Mouse (Mus musculus) spleen, postnatal 4 days (tissue): ENCODE measurements around the gene Rilpl1.
"Not testable (repeated sequence)": the region's sequence is repeated elsewhere in the genome, so short reads cannot be mapped to it uniquely, and the experiment has no call there.

Experiments used
- DNase-seq, 2 experiments: peaks; one replicate each; pipeline ENCODE4 v3.0.0; 2022; ENCODE audit warnings: low spot score in 2 of 2

The Rilpl1 gene

GRCm38 (mm10) chr5:124529697-124530096, 1.5 kb downstream of the Rilpl1 start:
- no peak for DNase-seq

DNA sequence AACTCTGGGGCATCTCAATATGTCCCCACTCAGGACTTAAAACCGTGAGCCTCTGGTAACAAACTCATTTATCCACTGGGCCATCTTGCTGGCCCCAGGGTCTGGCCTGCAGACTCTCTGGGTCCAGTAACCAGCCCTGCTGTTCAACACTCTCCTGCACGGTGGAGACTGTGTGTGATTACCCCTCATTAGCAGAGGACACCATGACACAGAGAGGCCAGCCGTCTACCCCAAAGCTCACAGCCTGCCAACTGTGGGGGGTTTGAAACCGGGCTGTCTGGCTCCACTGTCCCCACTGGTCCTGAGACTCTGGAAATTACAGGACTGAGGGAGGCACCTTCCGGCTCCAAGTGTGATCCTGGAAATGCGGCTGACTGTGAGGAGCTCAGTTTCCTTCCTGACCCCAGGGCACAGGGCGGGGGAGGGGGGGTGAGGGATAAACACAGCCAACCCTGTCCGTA, 2.0 kb downstream of the Rilpl1 start:
- no peak for DNase-seq

DNA sequence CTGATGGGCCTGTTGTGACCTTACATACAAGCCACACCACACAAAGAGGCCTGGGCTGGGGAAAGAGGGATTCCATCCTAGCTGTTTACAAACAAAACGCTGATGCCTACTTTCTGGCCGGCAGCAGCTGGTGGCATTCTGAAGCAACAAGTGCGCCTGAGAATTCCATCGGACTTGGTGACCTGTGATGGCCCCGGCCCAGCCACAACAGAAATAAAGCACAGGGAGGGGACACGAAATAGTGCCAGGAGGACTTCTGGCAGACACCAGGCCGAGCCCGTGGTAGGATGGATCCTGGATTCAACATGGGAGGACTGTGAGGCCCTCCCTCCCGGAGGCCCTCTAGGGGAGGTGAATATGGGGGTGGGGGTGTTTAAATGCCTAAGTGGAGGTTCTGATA, 2.4 kb downstream of the Rilpl1 start:
- DNase-seq: no peak

GRCm38 (mm10) chr5:124528351-124528750, 2.8 kb downstream of the Rilpl1 start:
- no peak for DNase-seq

DNA sequence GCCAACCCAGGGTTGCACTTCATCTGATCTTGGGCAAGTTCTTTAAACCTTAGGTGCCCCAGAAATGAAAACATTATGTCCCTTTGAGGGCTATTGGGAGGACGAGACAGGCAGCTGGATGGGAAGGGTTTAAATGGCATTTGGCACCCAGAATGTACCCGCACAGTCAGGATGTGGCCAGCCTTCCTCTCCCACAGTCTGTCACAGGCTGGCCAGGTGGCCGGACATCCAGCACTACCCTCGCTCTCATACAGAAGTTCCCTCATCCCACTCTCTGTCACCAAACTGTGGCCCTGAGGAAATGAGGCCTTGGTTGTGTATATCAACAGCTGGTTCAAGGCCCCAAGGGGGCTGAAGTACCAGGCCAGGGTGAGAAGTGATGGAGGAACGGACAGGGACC, 6.2 kb downstream of the Rilpl1 start:
- no peak for DNase-seq

DNA sequence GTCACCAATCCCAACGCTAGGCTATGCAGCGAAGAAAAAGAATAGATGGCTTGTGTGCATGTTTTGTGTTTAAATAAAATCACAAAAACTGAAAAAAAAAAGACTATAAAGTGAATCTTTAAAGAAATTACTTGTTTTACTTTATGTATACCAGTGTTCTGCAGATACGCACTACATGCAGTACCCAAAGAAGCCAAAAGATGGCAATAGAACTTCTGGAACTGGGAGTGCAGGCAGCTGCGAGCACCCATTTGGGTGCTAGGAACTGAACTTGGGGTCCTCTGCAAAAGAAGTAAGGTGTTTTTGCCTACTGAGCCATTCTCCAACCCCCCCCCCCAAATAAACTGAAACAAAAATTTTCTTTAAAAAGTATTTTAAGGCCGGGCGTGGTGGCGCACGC, 8.2 kb downstream of the Rilpl1 start:
- no peak for DNase-seq

GRCm38 (mm10) chr5:124521588-124521987, 9.6 kb downstream of the Rilpl1 start:
- no peak for DNase-seq

DNA sequence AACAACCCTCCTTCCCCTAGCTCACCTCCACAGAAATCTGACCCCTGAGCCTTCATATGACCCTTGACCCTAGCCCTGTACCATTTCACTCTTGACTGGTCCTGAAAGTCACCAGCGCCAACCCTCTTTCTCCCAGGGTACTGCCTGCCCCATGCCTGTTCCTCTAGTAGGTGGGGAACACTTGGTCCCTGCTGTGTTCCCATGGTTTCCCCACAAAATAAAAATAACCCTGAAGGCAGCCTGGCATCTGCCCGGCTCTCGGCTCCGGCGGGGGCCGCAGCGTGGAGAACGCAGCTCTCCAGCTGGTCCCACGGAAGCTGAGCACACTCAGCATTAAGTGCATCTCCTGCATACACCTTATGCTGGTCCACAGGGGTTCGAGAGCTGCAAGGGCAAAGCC, 12.5 kb downstream of the Rilpl1 start:
- DNase-seq: no peak

GRCm38 (mm10) chr5:124515789-124516188, 15.4 kb downstream of the Rilpl1 start:
- DNase-seq: no peak

DNA sequence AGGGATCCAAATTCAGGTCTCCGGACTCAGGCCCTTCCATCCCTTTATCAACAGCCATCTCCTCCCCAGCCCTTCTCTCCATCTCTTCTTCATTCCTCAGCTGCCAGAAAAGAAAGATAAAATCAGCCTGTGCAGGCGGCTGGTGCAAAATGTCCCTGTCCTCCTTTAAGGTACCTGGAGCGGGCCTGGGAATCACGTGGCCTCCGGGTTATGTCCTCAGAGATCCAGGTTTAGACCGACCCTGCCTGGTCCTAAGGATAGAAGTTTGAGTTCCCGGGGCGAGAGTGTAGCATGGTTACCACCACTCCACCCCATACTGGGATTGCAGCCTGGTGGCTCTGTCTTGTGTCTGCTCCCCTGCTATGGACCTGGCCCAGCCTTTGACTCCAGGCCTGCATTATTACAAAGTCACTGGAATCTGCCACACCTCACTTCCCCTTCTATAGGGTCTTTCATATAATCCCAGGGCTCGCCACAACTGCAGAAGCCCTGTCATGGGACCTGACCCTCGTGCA, 20.6 kb downstream of the Rilpl1 start:
- no peak for DNase-seq

DNA sequence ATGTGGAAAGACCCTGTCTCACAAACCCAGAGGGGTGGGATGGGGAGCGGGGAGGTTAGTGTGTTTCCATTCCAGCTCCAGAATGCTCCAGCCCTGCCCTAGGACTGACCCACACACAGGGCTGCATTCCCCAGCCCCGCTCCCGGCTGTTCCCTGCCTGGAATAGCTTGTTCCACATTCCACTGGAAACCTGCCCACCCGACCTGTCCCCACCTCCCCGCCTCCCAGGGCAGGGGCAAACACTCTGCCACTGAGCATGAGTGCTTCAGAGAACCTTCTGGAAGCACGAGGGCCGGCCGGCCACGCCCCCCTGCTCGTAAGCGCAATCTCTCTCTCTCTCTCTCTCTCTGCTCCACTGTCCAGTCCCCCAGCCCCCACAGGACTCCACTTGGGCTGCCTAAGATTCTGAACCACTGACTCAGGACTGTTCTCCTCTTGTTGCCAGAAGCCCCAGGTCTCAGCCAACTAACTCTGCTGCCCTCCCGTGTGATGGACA, 21.4 kb downstream of the Rilpl1 start:
- DNase-seq: no peak

DNA sequence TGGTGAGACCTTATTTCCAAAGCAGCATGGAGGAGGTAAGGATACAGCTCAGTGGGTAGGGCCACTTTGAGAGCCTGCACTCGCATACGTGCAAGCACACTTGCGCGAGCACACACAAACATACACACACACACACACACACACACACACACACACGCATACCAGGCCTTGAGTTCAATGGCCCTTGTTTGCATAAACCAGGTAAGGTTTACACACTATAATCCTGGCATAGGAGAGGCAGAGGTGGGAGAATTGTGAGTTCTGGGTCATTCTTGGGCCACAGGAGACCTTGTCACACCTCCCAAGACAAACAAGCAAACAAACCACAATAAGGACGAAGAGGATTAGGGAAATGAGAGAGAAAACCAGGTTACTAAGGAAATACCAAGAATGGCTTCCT, 22.0 kb downstream of the Rilpl1 start:
- DNase-seq: no peak

- no peak for DNase-seq
Observed at GRCm38 (mm10) chr5:124506731-124507359, 24.3 kb downstream of the Rilpl1 start.

- DNase-seq: no peak
Observed at GRCm38 (mm10) chr5:124505235-124505634, 26.0 kb downstream of the Rilpl1 start.

DNA sequence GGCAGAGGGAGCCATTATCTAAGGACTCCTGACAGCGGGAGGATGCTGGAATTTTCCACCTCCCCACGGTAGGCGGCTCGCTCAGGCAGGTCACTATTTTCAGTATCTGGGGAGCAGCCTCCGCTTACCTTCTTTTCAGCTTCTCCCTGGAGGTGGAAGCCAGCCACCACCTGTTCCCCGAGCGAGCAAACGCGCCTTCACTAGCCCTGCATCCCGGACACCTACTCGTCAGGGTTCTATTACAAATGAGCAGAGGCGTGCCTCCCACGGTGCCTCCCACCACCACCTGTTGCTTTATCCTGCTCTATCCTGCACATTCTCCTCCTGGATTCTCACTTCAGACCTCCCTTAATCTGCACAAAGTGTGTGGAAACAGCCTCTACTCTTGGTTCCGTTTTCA, 27.4 kb downstream of the Rilpl1 start:
- DNase-seq: no peak

- DNase-seq: no peak
Observed at GRCm38 (mm10) chr5:124501541-124501940, 29.6 kb downstream of the Rilpl1 start.

DNA sequence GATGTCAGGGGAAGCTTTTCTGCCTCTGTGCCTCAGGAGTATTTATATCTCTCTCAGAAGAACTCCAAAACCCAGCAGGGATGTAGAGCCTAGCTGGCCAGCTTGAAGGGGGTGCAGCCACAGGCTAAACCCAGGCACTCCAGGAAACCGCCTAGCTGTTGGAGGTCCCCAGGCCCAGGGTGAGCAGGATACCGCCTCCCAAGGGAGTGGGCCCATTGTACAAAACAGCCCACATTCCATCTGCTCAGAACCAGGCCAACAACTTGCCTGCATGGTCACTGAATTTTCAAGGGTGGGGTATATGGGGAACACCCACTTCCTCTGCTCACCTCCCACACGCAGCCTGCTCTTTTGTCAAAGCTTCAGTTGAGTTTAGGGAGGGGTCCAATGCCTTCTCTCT, 30.6 kb downstream of the Rilpl1 start:
- DNase-seq: no peak

- not testable (repeated sequence) for DNase-seq
Observed at GRCm38 (mm10) chr5:124500037-124500436, 31.2 kb downstream of the Rilpl1 start.

DNA sequence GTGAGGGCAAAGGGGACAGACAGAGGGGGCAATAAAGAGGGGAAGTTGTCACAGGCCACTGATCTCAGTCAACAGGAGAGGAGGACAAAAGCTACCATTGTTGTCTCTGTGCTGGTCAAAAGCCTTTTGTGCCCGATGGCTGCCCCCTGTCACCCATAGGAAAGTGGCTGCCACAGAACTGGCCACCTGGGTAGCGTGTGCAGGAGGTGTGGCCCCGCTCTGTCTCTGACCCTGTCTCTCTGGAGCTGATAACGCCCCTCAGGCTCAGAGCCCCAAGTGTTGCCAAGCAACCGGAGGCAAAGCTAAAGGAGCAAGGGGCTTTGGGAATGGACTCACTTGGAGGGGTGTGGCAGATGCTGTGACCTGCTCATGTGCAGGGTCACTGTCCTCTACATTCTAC, 32.2 kb downstream of the Rilpl1 start:
- DNase-seq: no peak

DNA sequence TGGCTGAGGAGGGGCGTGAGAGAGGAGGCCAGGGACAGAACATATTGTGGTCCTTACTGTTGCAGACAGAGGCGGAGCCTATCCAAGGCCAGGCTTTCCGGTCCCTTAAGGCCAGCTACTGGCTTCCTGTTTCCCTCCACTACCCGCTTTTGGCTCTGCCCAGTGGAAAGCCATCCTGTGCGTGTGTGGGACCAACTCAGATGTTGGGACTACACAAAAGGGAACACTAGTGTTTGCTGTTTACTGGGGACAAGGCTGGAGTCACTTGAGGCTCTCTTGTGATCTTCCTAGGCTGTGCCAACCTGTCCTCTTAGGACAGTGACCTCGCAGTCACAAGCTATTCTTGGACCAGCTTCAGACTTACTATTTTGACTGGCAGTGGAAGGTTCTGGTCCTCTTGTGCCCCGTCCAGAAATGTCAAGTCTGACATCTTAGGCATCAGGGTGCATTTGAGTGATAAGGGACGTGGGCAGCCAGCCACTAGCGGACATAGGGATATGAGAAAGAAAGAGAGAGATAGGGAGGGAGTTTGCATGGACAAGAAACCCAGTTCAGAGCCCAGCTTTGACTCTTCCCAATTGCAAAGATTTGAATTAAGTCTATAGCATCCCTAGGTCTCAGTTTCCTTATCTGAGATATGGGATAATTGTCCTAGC, 32.8 kb downstream of the Rilpl1 start:
- no peak for DNase-seq

DNA sequence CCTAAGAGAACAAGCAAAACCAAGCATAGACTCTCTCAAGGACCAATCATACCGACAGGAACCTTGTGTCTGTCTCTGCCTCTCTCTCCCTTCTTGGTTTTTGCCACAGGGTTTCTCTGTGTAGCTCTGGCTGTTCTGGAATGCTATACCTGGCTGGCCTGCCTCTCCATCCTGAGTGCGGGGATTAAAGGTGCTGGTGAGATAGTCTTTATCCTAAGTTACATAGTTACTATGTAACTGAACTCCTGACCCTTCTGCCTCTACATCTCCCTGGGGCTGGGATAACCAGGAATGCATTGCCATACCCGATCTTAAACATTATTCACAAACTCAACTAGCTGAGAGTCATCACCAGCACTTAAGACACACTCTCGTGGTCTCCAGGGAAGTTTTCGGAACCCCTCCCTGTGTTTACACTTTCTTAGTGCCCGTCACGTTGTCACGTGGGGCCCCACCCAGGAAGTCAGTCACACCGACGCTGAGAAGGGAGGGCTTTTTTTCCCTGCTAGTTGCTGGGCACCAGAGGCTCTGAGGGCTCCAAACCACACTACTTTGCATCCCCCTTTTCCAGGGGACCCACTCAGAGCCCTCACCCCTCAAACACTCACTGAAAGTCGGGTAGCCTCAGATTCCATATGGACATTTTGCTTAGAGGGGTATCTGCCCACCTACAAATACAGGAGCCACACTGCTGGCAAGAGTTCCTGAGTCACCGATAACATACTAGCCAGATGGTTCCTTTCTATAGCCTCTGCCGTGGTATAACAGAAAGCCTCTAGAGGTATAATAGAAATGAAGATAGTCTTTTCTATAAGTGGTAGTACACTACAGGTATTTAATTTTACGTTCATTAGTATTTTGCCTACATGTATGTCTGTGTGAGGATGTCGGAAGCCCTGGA, 34.3 kb downstream of the Rilpl1 start:
- DNase-seq: no peak

DNA sequence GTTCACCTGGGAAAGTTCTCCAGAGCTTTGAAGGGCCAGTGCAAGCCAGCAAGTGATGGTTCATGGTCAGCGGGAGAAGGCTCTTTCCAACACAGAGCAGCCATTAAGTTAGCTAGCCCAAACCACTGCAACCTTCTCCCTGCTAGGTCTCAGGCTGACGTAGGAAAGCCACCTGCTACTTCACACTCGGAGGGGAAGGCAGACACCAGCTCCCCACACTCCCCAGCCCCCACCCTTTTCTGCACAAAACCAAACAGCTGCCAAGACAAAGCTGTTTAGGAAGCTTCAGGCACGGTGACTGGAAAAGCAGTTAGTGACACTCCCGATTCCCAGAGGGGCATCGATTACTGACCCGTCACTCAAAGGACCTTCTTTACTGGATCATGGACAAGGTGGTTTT, 35.6 kb downstream of the Rilpl1 start:
- DNase-seq: no peak
